Mouse (Mus musculus) midbrain, embryonic 15.5 days (tissue): ENCODE data around the gene Ash1l. TPM values are rescaled to one million over a fixed set of nuclear protein-coding genes. Genes with fewer than 3 reads are reported as not detected.

ENCODE experiments used
- ATAC-seq: fragments of 200-750 bp; cut with Nextera tagmentation; replicated peaks from 2 replicates; pipeline ENCODE4 v1.8.0; 2017; ENCODE audit warnings: moderate TSS enrichment
- H3K27ac ChIP-seq: fragments of 300-500 bp; sonication (generic); 2 replicates; pipeline ENCODE4 v1.5.1; 2015; ENCODE audit warnings: mild to moderate bottlenecking, inconsistent platforms
- H3K27me3 ChIP-seq: fragments of 300-500 bp; sonication (generic); replicated peaks from 2 replicates; pipeline ENCODE4 v1.6.1; 2015; ENCODE audit warnings: inconsistent platforms
- H3K36me3 ChIP-seq: fragments of 300-500 bp; sonication (generic); replicated peaks from 2 replicates; pipeline ENCODE4 v1.6.1; 2015; ENCODE audit warnings: inconsistent platforms
- H3K4me1 ChIP-seq: fragments of 300-500 bp; sonication (generic); 2 replicates; pipeline ENCODE4 v1.6.1; 2015; ENCODE audit warnings: inconsistent platforms
- H3K4me2 ChIP-seq: fragments of 300-500 bp; sonication (generic); 2 replicates; pipeline ENCODE4 v1.6.1; 2015; ENCODE audit warnings: inconsistent platforms, mild to moderate bottlenecking, moderate library complexity
- H3K4me3 ChIP-seq: fragments of 300-500 bp; sonication (generic); 2 replicates; pipeline ENCODE4 v1.5.1; 2015; ENCODE audit warnings: mild to moderate bottlenecking, inconsistent platforms
- H3K9ac ChIP-seq: fragments of 300-500 bp; sonication (generic); 2 replicates; pipeline ENCODE4 v1.6.1; 2015; ENCODE audit warnings: mild to moderate bottlenecking, inconsistent platforms
- H3K9me3 ChIP-seq: fragments of 300-500 bp; sonication (generic); 2 replicates; pipeline ENCODE4 v1.6.1; 2016; ENCODE audit warnings: inconsistent platforms
- WGBS: fragments of 180-500 bp; shearing (Covaris S2); methylation state at CpG from one replicate; pipeline ENCODE4 v1.1.7; 2015; ENCODE audit warnings: mixed read lengths; 5-methylcytosine and 5-hydroxymethylcytosine counted together
- polyA plus RNA-seq: library from polyadenylated mRNA; unstranded; fragments of >200 nt; fragmentation: Nextera tagmentation; extraction: Ambion mirVana; gene quantifications from 2 replicates; pipeline ENCODE4 v1.2.1, GENCODE M21; 2015

Ash1l gene
- polyA plus RNA-seq, 1 experiment from 2014 or later, result 22.0 TPM

DNA sequence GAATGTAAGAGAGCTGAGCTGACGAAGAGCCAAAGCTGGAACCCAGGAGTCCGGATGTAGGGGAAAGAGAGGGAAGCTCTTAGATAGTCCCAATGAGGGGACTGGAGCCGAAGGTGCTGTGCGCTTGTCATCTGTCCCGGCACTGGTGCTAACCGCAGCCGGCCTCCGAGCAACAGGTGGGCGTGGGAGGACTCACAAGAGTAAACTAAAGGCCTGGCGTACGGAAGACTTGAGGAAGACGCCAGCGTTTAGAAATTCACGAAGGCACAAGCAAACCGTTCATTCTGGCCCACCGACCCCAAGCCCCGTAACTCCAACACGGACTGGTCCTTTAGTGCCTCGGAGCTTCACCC lies 151.0 kb downstream of the Ash1l start:
- Histone ChIP-seq H3K36me3 (peaks cover 15% of the 10 kb centered on the region; the same call in 1 of the 2 replicates), H3K27ac (peak overlapping the region; percentile 83), H3K4me1 (peaks cover 35% of the 10 kb centered on the region), H3K9ac (peak overlapping the region; percentile 49), H3K4me2 (peak overlapping the region; percentile 80), H3K9me3 (no peaks in the 10 kb centered on the region), H3K4me3 (peak overlapping the region; percentile 69), H3K27me3 (no peaks in the 10 kb centered on the region)
- WGBS, result under 1% methylated on average over 19 of the region's 19 CpGs
- ATAC-seq, result peak; percentile 57

DNA sequence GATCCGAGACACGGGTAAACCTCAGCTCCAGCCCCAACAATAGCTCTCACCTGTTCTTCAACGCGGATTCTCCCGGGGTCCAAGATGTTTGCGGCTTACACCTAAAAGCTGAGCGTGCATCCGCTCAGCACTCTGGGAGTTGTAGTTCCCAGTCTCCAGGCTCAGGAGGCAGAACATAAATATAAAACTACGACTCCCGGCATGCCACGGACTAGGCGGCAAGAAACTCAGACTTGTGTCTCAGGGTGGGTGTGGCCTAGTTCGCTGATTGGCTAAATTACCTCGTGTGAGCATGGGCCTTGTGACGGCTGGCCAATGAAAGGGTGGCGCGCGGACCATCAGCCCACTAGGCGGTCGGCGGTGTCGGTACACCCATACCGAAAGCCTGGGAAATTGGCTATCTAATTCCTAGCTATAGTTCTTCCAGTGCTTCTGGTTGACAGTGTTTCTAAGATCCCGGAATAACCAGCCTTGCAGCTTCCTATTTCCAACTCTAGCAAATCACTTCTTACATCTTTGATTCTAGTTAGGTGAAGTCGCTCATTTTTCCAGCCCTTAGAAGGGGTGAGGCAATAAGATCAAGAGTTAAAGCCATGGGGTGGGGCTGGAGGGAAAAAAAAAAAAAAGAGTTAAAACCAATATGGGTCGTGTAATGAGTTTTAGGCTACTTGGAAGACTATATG lies 151.5 kb downstream of the Ash1l start, which contains the start of gene Fdps:
Fdps (minus strand) TSS at position 148 of the 683 bp plus-strand sequence.
- under 1% methylated on average over 26 of the region's 26 CpGs for WGBS
- Histone ChIP-seq H3K36me3 (peaks cover 9% of the 10 kb centered on the region; the same call in 1 of the 2 replicates), H3K27ac (peak within 1 kb of the TSS; percentile 84), H3K4me2 (peak within 1 kb of the TSS; percentile 80), H3K4me3 (peak within 1 kb of the TSS; percentile 69), H3K4me1 (peaks cover 35% of the 10 kb centered on the region), H3K9ac (peak within 1 kb of the TSS; percentile 49), H3K9me3 (no peaks in the 10 kb centered on the region), H3K27me3 (no peaks in the 10 kb centered on the region)
- ATAC-seq, result peak; percentile 99

DNA sequence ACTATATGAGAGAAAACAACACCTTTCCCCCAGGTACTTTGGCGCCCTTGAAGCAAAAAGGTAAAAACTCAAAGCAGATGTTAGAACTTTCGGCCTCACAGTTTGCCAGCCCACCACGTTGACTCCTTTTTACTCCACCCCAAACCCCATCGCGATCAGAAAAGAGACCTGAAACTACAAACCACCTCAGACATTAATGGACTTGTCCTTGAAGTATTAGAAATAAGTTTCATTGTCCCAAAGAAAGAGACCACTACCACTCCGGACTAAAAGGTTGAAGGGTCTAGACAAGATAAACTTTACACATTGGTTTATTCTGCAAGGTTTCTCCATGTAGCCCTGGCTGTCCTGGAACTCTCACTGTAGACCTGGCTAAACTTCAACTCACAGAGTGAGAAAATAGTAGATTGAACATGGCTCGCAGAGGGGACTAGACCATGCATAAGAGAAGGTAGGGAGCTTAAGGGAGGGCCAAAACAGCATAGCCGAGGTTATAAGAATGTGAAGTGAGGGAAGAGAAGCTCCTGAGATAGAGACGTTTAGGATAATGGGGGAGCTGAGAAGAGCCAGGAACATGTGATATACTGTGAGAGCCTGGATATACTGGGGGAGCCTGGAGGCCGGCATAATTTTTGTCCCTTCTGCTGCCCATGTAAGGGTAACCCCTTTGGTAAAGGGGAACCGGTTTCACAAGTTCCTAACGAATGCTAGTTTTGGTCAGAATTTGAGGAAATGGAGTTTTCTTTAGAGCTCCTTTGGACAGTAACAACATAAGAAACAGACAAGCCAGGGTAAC lies 152.3 kb downstream of the Ash1l start:
- no peak for ATAC-seq
- 66% methylated on average over 12 of the region's 12 CpGs for WGBS
- Histone ChIP-seq H3K27ac (peak overlapping the region; percentile 84), H3K4me1 (peaks cover 35% of the 10 kb centered on the region), H3K9ac (no peak overlapping the region), H3K4me3 (peak overlapping the region; percentile 69), H3K9me3 (no peaks in the 10 kb centered on the region), H3K4me2 (peak overlapping the region; percentile 80), H3K36me3 (peaks cover 6% of the 10 kb centered on the region; the same call in 1 of the 2 replicates), H3K27me3 (no peaks in the 10 kb centered on the region)

- Histone ChIP-seq H3K36me3 (peaks cover 4% of the 10 kb centered on the region; the same call in 1 of the 2 replicates), H3K27me3 (no peaks in the 10 kb centered on the region), H3K4me3 (no peak overlapping the region), H3K9me3 (no peaks in the 10 kb centered on the region), H3K9ac (no peak overlapping the region), H3K27ac (no peak overlapping the region), H3K4me1 (peaks cover 34% of the 10 kb centered on the region), H3K4me2 (no peak overlapping the region)
- no peak for ATAC-seq
- WGBS, result 81% methylated on average over 4 of the region's 4 CpGs
These were observed 152.8 kb downstream of the Ash1l start for GRCm38 (mm10) chr3:89103291-89103595.

GRCm38 (mm10) chr3:89106881-89107280 lies 156.5 kb downstream of the Ash1l start:
- no peak overlapping the region for H3K27ac ChIP-seq
- no peaks in the 10 kb centered on the region for H3K9me3 ChIP-seq
- H3K36me3 ChIP-seq, result no peaks in the 10 kb centered on the region
- no peak for ATAC-seq
- H3K4me2 ChIP-seq, result no peak overlapping the region
- no peak overlapping the region for H3K4me3 ChIP-seq
- H3K27me3 ChIP-seq, result no peaks in the 10 kb centered on the region
- peaks cover 5% of the 10 kb centered on the region; the same call in 1 of the 2 replicates for H3K4me1 ChIP-seq
- no peak overlapping the region for H3K9ac ChIP-seq

DNA sequence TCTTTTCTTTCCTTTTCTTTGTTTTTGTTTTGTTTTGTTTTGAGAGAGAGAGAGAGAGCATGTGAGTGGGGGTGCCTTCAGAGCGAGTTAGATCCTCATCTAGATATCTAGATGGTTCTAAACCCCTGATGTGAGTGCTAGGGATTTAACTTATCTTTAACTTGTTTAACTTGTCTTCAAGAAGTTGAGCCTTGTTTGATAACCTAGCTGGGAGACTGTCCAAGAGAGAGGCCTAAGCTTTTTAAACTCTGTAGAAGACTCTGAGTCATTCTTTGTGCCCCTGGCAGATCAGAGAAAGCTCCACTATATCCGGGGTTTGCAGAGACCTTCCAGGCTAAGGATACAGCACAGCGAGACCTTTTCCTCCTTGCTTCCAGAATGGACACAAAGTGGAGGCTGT lies 157.1 kb downstream of the Ash1l start:
- Histone ChIP-seq H3K9ac (no peak overlapping the region), H3K9me3 (no peaks in the 10 kb centered on the region), H3K27me3 (no peaks in the 10 kb centered on the region), H3K4me1 (peaks cover under 1% of the 10 kb centered on the region; the same call in 1 of the 2 replicates), H3K4me2 (no peak overlapping the region), H3K36me3 (no peaks in the 10 kb centered on the region), H3K27ac (no peak overlapping the region), H3K4me3 (no peak overlapping the region)
- no peak for ATAC-seq
- WGBS, result 82% methylated on average over 3 of the region's 3 CpGs

- no peaks in the 10 kb centered on the region for H3K36me3 ChIP-seq
- WGBS, result 77% methylated on average over 1 of the region's 1 CpGs
- no peaks in the 10 kb centered on the region for H3K9me3 ChIP-seq
- H3K27me3 ChIP-seq, result no peaks in the 10 kb centered on the region
- H3K4me1 ChIP-seq, result no peaks in the 10 kb centered on the region
- no peak overlapping the region for H3K27ac ChIP-seq
- no peak overlapping the region for H3K4me3 ChIP-seq
- H3K9ac ChIP-seq, result no peak overlapping the region
- no peak for ATAC-seq
- H3K4me2 ChIP-seq, result no peak overlapping the region
These were observed 157.7 kb downstream of the Ash1l start for GRCm38 (mm10) chr3:89108146-89108545.

DNA sequence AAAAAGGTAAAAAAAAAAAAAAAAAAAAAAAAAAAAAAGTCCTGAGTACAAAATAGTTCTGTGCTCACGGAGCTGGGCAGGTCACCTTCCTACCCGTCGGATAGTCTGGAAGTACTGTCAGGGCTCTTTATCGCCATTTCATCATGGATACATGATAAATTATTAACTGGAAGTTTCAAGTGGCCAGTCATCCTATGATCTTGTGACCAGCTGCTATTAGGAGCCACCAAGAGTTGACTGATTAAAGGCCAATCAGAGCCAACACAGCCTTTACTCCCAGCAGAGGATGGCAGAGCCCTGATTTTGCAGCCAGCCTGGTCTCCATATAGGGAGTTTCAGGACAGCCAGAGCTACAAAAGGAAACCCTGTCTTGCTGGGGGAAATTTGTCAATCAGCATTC lies 162.6 kb downstream of the Ash1l start:
- no peaks in the 10 kb centered on the region for H3K4me1 ChIP-seq
- no peak for ATAC-seq
- no peaks in the 10 kb centered on the region for H3K9me3 ChIP-seq
- WGBS, result 85% methylated on average over 4 of the region's 4 CpGs
- H3K27ac ChIP-seq, result no peak overlapping the region
- no peak overlapping the region for H3K4me2 ChIP-seq
- H3K4me3 ChIP-seq, result no peak overlapping the region
- no peak overlapping the region for H3K9ac ChIP-seq
- no peaks in the 10 kb centered on the region for H3K36me3 ChIP-seq
- H3K27me3 ChIP-seq, result no peaks in the 10 kb centered on the region

DNA sequence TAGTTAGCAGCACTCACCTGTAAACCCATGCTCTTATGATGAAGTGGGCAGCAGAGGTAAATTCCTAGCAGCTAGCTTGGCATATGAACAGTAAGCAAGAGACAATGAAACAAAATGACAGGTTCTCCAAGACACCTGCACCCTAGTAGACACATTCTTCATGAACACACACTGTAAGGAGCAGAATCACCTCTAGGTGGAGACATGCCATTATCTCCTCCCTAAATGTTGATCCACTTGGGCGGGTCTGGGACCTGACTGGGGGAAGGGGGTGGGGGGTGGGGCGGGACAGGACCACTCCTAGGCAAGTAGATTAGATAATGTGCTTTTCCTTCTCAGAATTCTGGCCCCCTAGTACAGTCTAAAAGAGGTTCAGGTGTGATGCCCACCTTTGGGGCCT lies 165.1 kb downstream of the Ash1l start:
- no peak overlapping the region for H3K4me2 ChIP-seq
- H3K27ac ChIP-seq, result no peak overlapping the region
- H3K9me3 ChIP-seq, result no peaks in the 10 kb centered on the region
- 11% methylated on average over 2 of the region's 2 CpGs for WGBS
- no peaks in the 10 kb centered on the region for H3K4me1 ChIP-seq
- no peak overlapping the region for H3K9ac ChIP-seq
- no peaks in the 10 kb centered on the region for H3K36me3 ChIP-seq
- ATAC-seq, result no peak
- no peak overlapping the region for H3K4me3 ChIP-seq
- no peaks in the 10 kb centered on the region for H3K27me3 ChIP-seq

DNA sequence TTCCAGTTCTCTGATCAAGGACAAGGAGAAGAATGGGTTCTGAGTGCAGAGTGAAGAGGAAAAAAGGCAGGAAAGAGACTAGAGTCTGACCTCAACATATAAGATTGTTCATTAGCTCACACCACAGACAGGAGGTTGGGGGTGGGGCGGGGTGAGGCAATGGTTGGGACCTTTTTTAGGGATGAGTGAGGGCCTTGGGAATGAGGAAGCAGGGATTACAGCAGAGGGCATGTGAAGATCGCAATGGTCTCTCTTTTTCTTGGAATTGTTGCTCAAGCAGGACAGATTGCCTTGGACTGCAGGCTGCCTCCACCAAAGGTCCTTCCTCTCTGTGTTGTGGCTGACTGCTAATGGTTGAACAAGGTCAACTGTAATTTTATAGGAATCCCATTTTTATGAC lies 172.9 kb downstream of the Ash1l start:
- H3K9me3 ChIP-seq, result no peaks in the 10 kb centered on the region
- no peak for ATAC-seq
- no peak overlapping the region for H3K4me3 ChIP-seq
- WGBS, result 81% methylated on average over 2 of the region's 2 CpGs
- no peaks in the 10 kb centered on the region for H3K36me3 ChIP-seq
- H3K9ac ChIP-seq, result no peak overlapping the region
- no peaks in the 10 kb centered on the region for H3K4me1 ChIP-seq
- H3K27ac ChIP-seq, result no peak overlapping the region
- no peak overlapping the region for H3K4me2 ChIP-seq
- no peaks in the 10 kb centered on the region for H3K27me3 ChIP-seq

DNA sequence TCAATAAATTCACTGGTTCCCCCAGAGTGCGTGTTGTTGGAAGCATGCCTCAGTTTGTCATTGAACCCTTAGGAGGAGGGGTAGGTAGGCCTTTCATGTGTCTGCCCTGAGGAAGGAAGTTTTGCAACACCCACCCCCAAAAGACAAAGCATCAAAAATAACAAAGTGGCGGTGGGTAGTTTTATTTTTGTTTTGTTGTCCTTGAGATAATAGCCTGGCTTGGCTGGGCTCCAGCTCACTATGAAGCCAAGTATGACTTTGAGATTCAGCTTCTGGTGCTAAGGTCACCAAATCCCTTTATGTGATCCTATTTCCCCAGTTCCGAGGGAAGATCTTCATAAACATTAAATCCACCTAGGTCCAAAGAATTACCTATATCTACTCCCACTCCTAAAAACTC lies 173.8 kb downstream of the Ash1l start:
- no peaks in the 10 kb centered on the region for H3K9me3 ChIP-seq
- H3K36me3 ChIP-seq, result no peaks in the 10 kb centered on the region
- ATAC-seq, result no peak
- no peaks in the 10 kb centered on the region for H3K27me3 ChIP-seq
- no peak overlapping the region for H3K27ac ChIP-seq
- H3K4me3 ChIP-seq, result no peak overlapping the region
- no peaks in the 10 kb centered on the region for H3K4me1 ChIP-seq
- no peak overlapping the region for H3K9ac ChIP-seq
- H3K4me2 ChIP-seq, result no peak overlapping the region
- 77% methylated on average over 3 of the region's 3 CpGs for WGBS

- 89% methylated on average over 3 of the region's 3 CpGs for WGBS
- Histone ChIP-seq H3K27me3 (no peaks in the 10 kb centered on the region), H3K4me1 (no peaks in the 10 kb centered on the region), H3K9ac (no peak overlapping the region), H3K9me3 (no peaks in the 10 kb centered on the region), H3K27ac (no peak overlapping the region), H3K4me2 (no peak overlapping the region), H3K36me3 (no peaks in the 10 kb centered on the region), H3K4me3 (no peak overlapping the region)
- no peak for ATAC-seq
These were observed 175.6 kb downstream of the Ash1l start for GRCm38 (mm10) chr3:89125981-89126380.
